Mouse (Mus musculus): ENCODE results near the gene Ankrd44. TPM values are rescaled to one million over a fixed set of nuclear protein-coding genes. Genes with fewer than 3 reads are reported as not detected.

Ankrd44 gene
- polyA plus RNA-seq, 2 experiments from 2014 or later = 157 to 185 TPM

DNA sequence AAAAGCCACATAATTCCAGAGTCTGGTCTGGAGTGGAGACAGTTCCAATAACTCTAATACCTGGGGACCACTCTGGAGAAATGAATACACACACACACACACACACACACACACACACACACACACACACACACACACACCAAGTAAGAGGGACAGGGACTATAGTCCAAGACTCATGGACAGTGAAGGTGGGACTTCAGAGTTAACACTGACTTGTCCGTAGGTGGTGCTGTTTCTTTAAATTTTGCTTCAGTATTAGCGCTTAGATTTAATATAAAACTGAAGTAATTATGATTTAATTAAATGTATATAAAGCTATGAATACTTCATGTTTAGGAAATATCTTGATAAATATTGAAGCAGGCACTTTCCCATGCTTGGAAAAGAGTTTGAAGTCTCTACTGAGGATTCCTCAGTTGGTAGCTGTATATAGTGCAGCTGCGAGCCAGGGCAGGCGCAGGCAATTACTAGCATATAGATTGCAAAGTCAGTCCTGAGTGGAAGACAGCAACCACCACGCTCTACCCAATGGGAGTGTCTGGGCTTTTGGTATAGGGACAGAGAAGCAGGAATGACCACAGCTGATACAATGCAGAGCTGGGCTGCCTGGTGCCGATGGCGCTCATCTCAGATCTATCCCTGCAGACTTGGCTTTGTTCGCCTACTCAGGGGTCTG lies 170.4 kb downstream of the Ankrd44 start:
- ATAC-seq = no peak

- no peak for ATAC-seq
These were observed 176.2 kb downstream of the Ankrd44 start for GRCm38 (mm10) chr1:54749961-54750360.

DNA sequence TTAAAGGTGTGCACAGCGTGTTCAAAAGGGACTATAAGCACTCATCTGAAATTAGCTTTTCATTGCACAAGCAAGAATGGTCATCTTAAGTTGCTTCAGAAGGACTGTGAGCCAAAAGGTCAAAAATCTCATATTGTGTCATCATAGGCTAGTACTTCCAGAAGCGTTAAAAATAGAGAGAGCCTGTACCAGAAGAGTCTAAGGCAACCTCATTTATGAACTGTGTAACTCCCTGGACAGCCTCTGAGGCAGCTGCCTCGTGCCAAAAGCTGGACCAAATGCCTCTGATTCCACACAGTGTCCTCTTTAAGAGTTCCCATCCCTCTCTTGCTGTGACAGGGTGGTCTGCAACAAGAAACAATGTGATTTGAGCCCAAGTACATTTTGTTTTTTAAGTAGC lies 176.7 kb downstream of the Ankrd44 start:
- ATAC-seq = no peak

DNA sequence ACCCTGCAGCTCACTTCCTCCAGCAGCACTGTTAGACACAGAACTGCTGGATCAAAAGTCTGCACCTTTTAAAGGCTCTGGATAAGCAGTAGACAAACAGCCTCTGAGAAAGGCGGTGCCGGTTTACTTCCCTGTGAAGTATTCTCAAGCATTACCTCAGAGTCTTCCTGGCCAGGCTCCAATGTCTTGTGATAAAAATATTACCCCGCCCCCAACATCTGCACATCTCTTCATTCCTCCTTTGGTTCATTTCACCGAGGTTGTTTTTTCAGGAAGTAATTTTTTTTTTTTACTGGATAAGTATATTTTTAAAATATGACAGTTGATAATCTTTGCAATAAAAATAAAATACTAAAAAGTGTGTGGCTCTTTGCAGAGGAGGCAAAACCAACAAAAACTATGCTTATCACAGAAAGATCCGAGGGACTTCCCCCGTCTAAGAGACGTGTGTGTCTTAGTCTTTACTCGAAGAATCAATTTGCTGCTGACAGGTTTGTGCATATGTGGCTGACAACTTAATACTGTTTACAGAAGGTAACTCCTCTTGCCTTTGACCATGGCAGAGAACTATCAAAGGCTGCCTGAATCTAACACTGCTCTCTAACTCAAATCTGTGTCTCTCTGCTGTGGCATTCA lies 178.3 kb downstream of the Ankrd44 start:
- ATAC-seq = peak; percentile 77

GRCm38 (mm10) chr1:54745666-54746065 lies 180.5 kb downstream of the Ankrd44 start:
- no peak for ATAC-seq

- no peak for ATAC-seq
These were observed 182.0 kb downstream of the Ankrd44 start for GRCm38 (mm10) chr1:54744171-54744570.

- ATAC-seq = no peak
These were observed 183.1 kb downstream of the Ankrd44 start for GRCm38 (mm10) chr1:54743072-54743471.

- ATAC-seq = no peak
These were observed 185.3 kb downstream of the Ankrd44 start for GRCm38 (mm10) chr1:54740936-54741335.

- no peak for ATAC-seq
These were observed 188.7 kb downstream of the Ankrd44 start for GRCm38 (mm10) chr1:54737472-54737871.

DNA sequence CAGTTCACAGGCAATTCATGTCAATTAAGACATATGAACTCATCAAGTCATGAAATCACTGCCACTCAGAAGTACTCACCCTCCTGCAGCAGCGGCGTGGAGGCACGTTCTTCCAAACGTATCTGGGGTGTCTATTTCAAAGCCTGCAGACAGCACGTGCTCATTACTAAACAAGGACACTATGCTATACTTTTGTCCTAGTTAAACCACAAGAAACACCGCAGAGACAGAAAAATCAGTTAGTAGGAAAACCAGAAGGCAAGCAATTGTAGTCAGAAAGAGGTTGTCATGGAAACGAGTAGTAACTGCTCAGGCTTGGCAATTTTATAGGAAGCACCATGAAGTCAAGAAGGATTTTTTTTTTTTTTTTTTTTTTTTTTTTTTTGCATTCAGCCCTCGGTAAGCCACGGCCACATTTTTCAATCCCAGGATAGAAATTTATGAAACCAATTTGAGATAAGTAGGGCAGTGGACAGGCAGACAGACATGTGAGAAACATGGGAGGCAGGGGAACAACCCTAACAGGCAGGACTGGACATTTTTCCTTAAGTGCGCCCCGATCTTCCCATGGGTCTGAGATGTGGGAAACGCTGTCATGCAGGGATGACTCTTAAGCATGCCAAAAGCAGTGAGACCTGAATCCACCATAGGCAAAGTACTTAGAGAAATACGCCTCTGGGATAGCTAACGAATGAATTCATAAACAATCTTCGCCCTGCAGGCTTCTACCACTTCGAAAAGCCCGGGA lies 191.1 kb downstream of the Ankrd44 start:
- no peak for ATAC-seq

- ATAC-seq = no peak
These were observed 196.9 kb downstream of the Ankrd44 start for GRCm38 (mm10) chr1:54729316-54729715.

DNA sequence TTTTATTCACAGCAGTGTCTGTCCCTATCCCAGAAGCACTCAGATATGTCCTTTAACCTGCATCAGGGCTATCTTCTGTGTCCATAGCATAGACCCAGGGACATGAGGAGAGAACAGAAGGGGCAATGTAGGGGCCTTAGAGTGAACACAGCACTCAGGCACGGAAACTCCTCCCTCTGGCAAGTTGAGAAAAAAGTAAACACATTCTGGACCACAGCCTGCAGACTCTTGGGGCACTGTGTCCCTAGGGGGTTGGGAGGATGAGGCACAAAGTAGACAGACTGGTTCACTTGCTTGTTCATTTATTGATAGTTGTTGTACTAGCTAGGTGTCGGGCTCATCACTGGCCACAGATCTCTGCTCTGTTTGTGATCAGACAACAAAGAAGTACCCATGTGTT lies 199.6 kb downstream of the Ankrd44 start:
- ATAC-seq = no peak

DNA sequence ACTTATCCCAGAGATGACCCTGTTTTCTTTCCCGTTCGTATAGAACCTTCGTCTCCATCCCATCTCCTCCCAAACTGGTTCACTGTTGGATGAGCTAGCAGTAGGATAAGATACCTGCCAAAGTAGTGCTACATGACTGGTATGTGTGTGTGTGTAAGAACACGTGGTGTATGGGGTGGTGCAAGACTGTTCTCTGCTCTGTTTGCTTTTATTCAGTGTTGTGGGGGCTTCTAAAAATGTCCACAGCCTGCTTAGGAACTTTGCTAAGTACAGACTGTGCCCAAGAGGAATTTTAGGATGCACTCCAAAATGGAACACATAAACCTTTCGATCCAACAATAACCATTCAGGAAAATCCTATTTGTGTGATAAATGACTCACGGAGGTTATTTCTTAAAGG lies 209.3 kb downstream of the Ankrd44 start:
- ATAC-seq = no peak

DNA sequence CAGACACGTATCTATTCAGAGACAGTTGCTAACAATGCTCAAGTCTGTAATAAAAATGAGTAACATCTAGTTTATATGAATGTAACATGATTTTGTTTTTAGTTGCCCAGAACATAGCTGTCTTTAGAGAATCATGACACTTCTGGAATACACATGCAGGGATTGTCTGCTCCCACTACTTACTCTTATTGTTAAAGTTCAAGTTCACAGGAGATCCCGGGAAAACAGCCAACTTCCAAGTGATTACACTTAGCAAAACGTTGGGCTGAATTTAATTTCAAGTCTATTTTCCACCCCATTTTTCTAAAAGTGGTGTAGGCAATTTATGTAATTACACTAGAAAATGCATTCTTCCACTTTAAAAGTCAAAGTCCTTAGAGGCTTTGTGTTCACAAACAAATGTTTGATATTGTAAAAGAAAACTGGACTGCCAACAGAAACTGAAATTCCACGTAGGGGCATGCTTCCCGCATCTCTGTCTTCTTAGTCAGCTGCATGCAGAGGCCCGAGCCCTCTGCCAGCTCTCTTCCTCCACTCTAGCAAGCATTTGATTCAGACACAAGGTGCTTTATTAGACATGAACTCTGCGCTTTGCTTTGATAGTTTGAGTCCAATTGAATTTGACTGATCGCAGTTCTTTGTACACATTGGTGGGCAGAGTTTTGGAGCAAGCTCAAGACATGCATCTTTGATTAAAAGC lies 211.0 kb downstream of the Ankrd44 start:
- no peak for ATAC-seq

- ATAC-seq = no peak
These were observed 212.7 kb downstream of the Ankrd44 start for GRCm38 (mm10) chr1:54713231-54714173.

- ATAC-seq = no peak
These were observed 214.6 kb downstream of the Ankrd44 start for GRCm38 (mm10) chr1:54711568-54711967.

DNA sequence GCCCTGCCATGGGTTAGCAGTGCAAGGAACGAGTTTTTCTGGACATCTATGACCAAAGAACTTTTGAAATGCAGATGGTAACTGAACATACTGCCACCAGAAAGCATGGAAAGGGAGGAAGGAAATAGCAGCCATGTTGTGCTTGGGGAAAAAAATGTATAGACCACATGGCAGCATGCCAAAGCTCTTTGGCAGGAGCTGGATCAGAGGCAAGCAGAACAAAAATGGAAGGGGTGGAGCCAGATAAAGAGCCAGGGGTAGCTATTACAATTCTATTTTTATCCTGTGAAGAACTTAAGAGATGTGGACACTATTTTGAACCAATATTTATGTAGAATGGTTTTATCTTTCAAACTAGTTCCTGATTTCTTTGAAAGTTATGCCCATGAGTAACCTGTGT lies 215.6 kb downstream of the Ankrd44 start:
- ATAC-seq = no peak

DNA sequence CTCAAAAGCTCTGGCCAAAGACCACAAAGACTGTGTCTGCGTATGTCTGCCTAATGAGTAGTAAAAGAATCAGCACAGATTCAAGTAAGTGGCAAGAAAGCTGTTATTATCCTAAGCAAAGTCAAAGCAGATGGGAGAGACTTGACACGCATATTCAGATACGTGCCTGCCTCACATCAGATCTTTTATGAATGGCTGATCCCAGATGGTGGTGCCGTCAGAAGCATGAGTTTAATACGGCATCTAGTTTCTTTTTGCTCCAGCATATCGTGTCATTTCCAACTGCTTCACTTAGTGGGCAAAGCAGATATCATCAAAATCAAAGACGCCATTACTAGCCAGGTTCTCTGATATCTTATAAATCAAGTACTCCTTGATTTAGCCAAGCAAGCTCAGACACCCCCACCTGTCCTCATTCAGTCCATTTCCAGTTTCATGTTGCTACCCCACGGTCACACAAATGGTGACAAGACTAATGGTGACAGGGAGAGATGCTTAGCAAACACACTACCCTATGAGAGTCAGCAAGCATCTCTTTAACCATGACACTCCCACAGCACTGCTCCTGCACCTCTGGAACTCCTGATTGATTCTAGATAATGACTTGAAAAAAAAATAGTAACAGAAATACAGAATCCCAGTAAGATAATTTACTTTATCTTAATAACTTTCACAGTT lies 218.2 kb downstream of the Ankrd44 start:
- ATAC-seq = no peak

- ATAC-seq = no peak
These were observed 218.9 kb downstream of the Ankrd44 start for GRCm38 (mm10) chr1:54707036-54707887.

DNA sequence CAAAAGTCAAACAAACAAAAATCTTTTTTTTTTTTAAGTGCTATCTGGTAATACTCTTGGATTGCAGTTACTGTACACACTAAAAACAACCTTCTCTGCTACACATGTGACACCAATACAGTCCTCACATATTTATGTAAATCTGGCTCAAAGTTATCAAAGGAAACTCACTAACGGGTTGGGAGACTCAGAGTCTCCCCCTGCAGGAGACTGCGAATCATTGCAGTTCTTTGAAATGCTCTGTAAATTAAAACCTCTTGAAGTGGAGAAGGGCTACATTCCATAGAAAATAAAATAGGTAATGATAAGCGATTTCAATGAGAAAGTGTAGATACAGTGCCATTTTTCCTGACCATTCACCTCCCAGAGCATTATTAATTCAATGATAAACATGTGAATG lies 219.6 kb downstream of the Ankrd44 start:
- ATAC-seq = no peak
